Mouse (Mus musculus): ENCODE measurements at regions not wholly inside any gene's neighbourhood (a gene's known extent, or its start where the extent isn't known, plus 50 kb on each side); places are given as distances from the start of the nearest gene placed in this dataset.

GRCm38 (mm10) chr7:115140286-115140685 lies 396.8 kb downstream of the Insc start:
- 86% methylated on average over 3 of the region's 3 CpGs for WGBS
- Histone ChIP-seq H3K4me1 (no peaks in the 10 kb centered on the region), H3K9ac (no peak overlapping the region), H3K4me3 (no peak overlapping the region), H3K36me3 (no peaks in the 10 kb centered on the region), H3K4me2 (no peak overlapping the region), H3K27me3 (no peaks in the 10 kb centered on the region), H3K27ac (no peak overlapping the region), H3K9me3 (no peaks in the 10 kb centered on the region)
- ATAC-seq (ENCODE audit: insufficient number of reproducible peaks, low FRiP score, low TSS enrichment, low read depth), result no peak

- H3K4me2 ChIP-seq, result no peak overlapping the region
- no peak for ATAC-seq (ENCODE audit: insufficient number of reproducible peaks, low FRiP score, low TSS enrichment, low read depth)
- H3K4me3 ChIP-seq, result no peak overlapping the region
- H3K9ac ChIP-seq, result no peak overlapping the region
- 69% methylated on average over 2 of the region's 2 CpGs for WGBS
- no peaks in the 10 kb centered on the region for H3K9me3 ChIP-seq
- H3K36me3 ChIP-seq, result no peaks in the 10 kb centered on the region
- no peak overlapping the region for H3K27ac ChIP-seq
- no peaks in the 10 kb centered on the region for H3K27me3 ChIP-seq
- no peaks in the 10 kb centered on the region for H3K4me1 ChIP-seq
Observed at GRCm38 (mm10) chr7:115142163-115142562, 398.7 kb downstream of the Insc start.

DNA sequence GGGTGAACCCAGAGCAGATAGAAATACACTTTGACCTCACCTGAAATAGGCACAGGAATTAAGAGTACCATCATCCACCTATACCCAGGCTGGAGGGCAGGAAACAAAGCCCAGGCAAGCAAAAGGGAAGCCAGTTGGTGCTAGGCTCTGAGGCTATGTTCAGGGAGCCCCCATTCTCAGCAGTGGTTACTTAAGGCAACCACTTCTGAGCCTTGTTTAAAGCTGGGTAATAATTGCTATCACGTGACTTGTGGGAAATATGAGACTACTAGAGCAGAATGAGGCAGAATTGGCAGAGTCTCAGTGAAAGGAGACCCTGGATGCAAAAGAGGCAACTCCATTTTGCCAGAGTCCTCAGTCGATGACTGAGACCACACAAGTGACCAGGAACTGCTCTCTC lies 401.5 kb downstream of the Insc start:
- H3K9ac ChIP-seq, result no peak overlapping the region
- ATAC-seq (ENCODE audit: insufficient number of reproducible peaks, low FRiP score, low TSS enrichment, low read depth), result no peak
- no peak overlapping the region for H3K4me3 ChIP-seq
- WGBS, result 16% methylated on average over 2 of the region's 2 CpGs
- H3K4me1 ChIP-seq, result no peaks in the 10 kb centered on the region
- H3K27me3 ChIP-seq, result no peaks in the 10 kb centered on the region
- no peaks in the 10 kb centered on the region for H3K9me3 ChIP-seq
- H3K27ac ChIP-seq, result no peak overlapping the region
- H3K36me3 ChIP-seq, result no peaks in the 10 kb centered on the region
- H3K4me2 ChIP-seq, result no peak overlapping the region

DNA sequence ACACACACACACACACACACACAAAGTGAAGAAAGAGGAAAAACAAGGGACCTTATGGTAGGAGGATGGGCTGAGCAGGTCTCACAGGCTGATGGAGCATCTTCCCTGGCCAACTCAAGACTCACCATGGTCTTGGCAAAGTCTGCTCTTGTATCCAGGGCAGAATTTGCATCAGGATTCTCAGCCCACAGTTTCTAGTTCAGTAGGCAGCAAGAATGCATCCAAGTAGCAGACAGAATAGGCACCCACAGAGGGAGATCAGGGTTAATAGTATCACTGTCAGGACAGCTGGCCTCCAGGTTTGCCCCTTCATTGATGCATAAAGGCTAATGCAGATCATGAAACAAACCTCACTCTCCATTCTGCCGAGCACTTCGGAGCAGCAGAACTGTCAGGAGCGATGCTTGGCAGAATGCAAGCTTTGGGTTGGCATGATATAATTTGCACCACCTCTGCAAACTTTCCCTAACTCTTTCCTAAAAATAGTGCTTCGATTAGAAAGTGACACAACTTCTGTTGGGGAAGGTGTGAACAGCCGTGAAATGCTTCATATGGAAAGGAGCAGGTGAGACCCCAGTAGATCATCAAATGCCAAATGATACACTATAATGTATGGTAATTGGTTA lies 404.0 kb downstream of the Insc start:
- H3K27me3 ChIP-seq, result no peaks in the 10 kb centered on the region
- no peak for ATAC-seq (ENCODE audit: insufficient number of reproducible peaks, low FRiP score, low TSS enrichment, low read depth)
- no peak overlapping the region for H3K9ac ChIP-seq
- H3K36me3 ChIP-seq, result no peaks in the 10 kb centered on the region
- H3K9me3 ChIP-seq, result no peaks in the 10 kb centered on the region
- 76% methylated on average over 5 of the region's 5 CpGs for WGBS
- no peak overlapping the region for H3K4me2 ChIP-seq
- H3K4me3 ChIP-seq, result no peak overlapping the region
- H3K4me1 ChIP-seq, result no peaks in the 10 kb centered on the region
- no peak overlapping the region for H3K27ac ChIP-seq

DNA sequence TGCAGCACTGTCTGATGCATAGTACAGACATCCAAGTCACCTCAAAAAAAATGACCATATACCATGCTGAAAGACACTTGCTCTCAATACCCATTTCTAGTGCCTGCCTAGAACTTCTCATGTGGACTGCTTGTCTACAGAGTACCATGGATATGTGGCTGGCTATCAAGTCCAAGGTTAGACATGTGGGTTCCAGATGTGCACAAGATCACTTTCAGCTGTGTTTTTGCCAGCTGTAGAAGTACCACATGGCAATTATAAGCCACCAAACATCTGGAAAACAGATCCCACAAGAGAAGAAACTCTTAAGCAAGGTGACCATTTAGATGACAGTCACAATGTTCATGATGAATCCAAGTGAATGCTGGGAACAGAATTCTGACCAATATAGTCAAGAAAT lies 409.8 kb downstream of the Insc start:
- no peak overlapping the region for H3K4me3 ChIP-seq
- H3K4me2 ChIP-seq, result no peak overlapping the region
- ATAC-seq (ENCODE audit: insufficient number of reproducible peaks, low FRiP score, low TSS enrichment, low read depth), result no peak
- no peak overlapping the region for H3K27ac ChIP-seq
- no peaks in the 10 kb centered on the region for H3K4me1 ChIP-seq
- H3K9ac ChIP-seq, result no peak overlapping the region
- H3K9me3 ChIP-seq, result no peaks in the 10 kb centered on the region
- no peaks in the 10 kb centered on the region for H3K36me3 ChIP-seq
- H3K27me3 ChIP-seq, result no peaks in the 10 kb centered on the region

GRCm38 (mm10) chr7:115153764-115154509 lies 410.4 kb downstream of the Insc start:
- WGBS, result 54% methylated on average over 4 of the region's 4 CpGs
- Histone ChIP-seq H3K27me3 (no peaks in the 10 kb centered on the region), H3K27ac (no peak overlapping the region), H3K4me3 (no peak overlapping the region), H3K4me2 (no peak overlapping the region), H3K36me3 (no peaks in the 10 kb centered on the region), H3K9ac (no peak overlapping the region), H3K9me3 (no peaks in the 10 kb centered on the region), H3K4me1 (no peaks in the 10 kb centered on the region)
- no peak for ATAC-seq (ENCODE audit: insufficient number of reproducible peaks, low FRiP score, low TSS enrichment, low read depth)

DNA sequence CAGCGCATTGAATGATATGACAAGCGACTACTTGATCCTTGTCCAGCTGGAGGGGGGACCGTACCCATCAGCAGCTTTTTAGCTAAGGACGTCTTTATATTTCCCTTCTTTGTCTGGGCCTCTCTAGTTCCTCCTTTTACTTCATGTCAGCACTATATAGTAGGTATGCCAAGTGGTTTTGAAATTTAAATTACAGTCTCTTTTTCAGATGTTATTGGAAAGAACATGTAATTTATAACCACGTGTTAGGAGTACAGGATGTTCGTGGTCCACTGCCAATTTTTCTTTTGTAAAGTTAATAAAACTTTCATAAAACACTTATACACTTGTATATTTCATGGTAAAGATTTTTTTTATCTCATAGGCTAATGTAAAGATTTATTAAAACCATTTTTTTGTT lies 426.5 kb downstream of the Insc start:
- peak; percentile 62 for ATAC-seq (ENCODE audit: insufficient number of reproducible peaks, low FRiP score, low TSS enrichment, low read depth)

GRCm38 (mm10) chr7:115170439-115170838 lies 426.9 kb downstream of the Insc start:
- ATAC-seq (ENCODE audit: insufficient number of reproducible peaks, low FRiP score, low TSS enrichment, low read depth), result peak; percentile 92
- Histone ChIP-seq H3K27ac (peak overlapping the region; percentile 73; the same call in 1 of the 2 replicates), H3K4me2 (peak overlapping the region; percentile 25; the same call in 1 of the 2 replicates), H3K36me3 (no peaks in the 10 kb centered on the region), H3K27me3 (peaks cover 3% of the 10 kb centered on the region; the same call in 1 of the 2 replicates), H3K9me3 (no peaks in the 10 kb centered on the region), H3K9ac (no peak overlapping the region), H3K4me3 (no peak overlapping the region; the same call in 1 of the 2 replicates), H3K4me1 (peaks cover 13% of the 10 kb centered on the region)
- WGBS, result 16% methylated on average over 9 of the region's 9 CpGs

More for the DNA sequence above, 426.5 kb downstream of the Insc start:
- no peak overlapping the region for H3K9ac ChIP-seq
- no peak overlapping the region for H3K4me2 ChIP-seq
- peaks cover 3% of the 10 kb centered on the region; the same call in 1 of the 2 replicates for H3K27me3 ChIP-seq
- H3K27ac ChIP-seq, result peak overlapping the region; percentile 69
- WGBS, result 26% methylated on average over 6 of the region's 6 CpGs
- no peak overlapping the region for H3K4me3 ChIP-seq
- no peaks in the 10 kb centered on the region for H3K36me3 ChIP-seq
- no peaks in the 10 kb centered on the region for H3K9me3 ChIP-seq
- peaks cover 13% of the 10 kb centered on the region for H3K4me1 ChIP-seq

DNA sequence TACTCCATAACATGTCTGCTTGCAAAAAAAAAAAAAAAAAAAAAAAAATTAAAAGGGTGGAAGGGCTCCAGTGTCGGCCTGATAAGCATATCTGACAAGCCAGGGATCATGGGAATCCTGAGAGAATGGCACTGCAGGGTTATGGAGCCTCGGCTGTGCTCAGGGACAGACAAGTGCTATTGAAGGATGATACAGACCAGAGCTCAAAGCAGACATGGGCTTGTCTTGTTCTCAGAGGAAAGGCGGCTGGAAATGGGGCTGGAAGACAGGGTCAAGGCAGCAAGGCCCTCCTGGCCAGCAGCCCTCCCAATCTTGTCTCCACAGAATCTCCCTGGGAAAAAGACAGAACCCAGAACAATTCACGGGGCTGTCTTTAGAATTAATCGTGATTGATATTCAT lies 449.0 kb downstream of the Insc start:
- Histone ChIP-seq H3K4me3 (no peak overlapping the region), H3K9me3 (no peaks in the 10 kb centered on the region), H3K9ac (no peak overlapping the region), H3K4me2 (no peak overlapping the region), H3K27ac (no peak overlapping the region), H3K36me3 (no peaks in the 10 kb centered on the region), H3K4me1 (peaks cover 6% of the 10 kb centered on the region), H3K27me3 (peaks cover 14% of the 10 kb centered on the region)
- WGBS, result 69% methylated on average over 5 of the region's 5 CpGs
- no peak for ATAC-seq (ENCODE audit: insufficient number of reproducible peaks, low FRiP score, low TSS enrichment, low read depth)

- Histone ChIP-seq H3K27me3 (peaks cover 14% of the 10 kb centered on the region), H3K36me3 (no peaks in the 10 kb centered on the region), H3K27ac (no peak overlapping the region), H3K4me1 (peaks cover 6% of the 10 kb centered on the region), H3K9me3 (no peaks in the 10 kb centered on the region), H3K4me3 (no peak overlapping the region), H3K4me2 (no peak overlapping the region), H3K9ac (no peak overlapping the region)
- WGBS, result 28% methylated on average over 9 of the region's 9 CpGs
- no peak for ATAC-seq (ENCODE audit: insufficient number of reproducible peaks, low FRiP score, low TSS enrichment, low read depth)
Observed at GRCm38 (mm10) chr7:115192992-115193761, 449.7 kb downstream of the Insc start.

GRCm38 (mm10) chr7:115204916-115205315 lies 461.4 kb downstream of the Insc start:
- Histone ChIP-seq H3K27ac (no peak overlapping the region; the same call in 1 of the 2 replicates), H3K4me3 (no peak overlapping the region), H3K9me3 (no peaks in the 10 kb centered on the region), H3K27me3 (0 out of 2 replicates have a peak, but pooled peaks cover 4% of the 10 kb centered on the region), H3K4me2 (no peak overlapping the region), H3K4me1 (peaks cover 7% of the 10 kb centered on the region), H3K36me3 (no peaks in the 10 kb centered on the region), H3K9ac (no peak overlapping the region)
- WGBS, result 10% methylated on average over 3 of the region's 3 CpGs
- ATAC-seq (ENCODE audit: insufficient number of reproducible peaks, low FRiP score, low TSS enrichment, low read depth), result peak; percentile 61
